8 mouse cellular contexts compared by ENCODE assay signal in the genomic region with DNA sequence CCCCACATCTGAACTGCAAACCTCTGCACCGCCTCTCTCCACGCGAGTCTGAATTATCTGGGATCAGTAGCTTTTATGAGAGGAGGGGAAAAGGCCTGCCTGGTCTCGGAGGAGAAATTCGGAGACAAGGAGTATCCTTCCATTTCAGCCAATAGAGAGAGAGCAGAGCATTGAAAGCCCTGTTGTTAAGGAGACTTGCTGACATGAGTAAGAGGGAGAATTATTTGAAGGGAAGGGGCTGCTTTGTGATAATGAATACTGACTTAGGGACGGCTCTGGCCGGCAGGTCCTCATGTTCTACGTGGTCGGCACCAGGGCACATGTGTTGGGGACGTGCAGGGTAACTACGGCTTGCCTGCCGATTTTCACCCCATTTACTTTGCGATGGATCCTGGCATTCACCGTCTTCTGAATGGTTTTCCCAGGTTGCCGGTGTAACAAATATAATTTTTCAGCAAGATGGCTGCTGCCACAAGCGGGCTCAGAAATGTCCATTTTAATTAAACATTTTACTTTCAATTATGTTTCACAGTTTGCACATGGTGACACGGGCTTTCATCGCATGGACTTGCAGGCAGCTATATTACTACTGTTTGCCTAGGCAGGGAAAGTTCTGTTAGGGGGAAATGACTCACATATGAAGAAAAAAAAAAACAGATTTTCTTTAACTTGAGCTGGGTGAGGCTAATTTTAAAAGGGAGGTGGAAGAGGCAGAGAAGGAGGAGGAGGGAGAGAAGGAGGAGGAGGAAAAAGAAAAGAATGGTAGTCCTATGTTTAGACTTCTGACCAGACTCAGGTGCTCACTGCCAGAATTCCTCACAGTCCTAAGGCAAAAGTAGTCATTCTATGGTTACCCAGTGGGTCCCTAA.
DNase-seq lines count a peak whose midpoint lies in the region; ATAC-seq and TF ChIP-seq lines count a peak whose summit lies in the region.

No protein-coding gene starts in this region.

- ATAC-seq in kidney, embryonic 15.5 days (replicated peaks; ENCODE audit: low FRiP score), result no peak
- ATAC-seq in limb, embryonic 13.5 days (ENCODE audit: low FRiP score, low read depth), result no peak
- no peak for ATAC-seq in intestine, embryonic 15.5 days

- no peak for TF ChIP-seq POLR2A in embryonic fibroblast, embryonic 13.5 days (IDR thresholded peaks at IDR 0.05; ENCODE audit: low read depth, low read length)

- H3K4me2 ChIP-seq in kidney, embryonic 15.5 days, result peak overlapping the region; percentile 19
- peak overlapping the region; percentile 62 for H3K4me2 ChIP-seq in limb, embryonic 13.5 days (replicated peaks)
- no peak overlapping the region for H3K4me2 ChIP-seq in intestine, embryonic 15.5 days (replicated peaks)

- H3K4me3 ChIP-seq in kidney, embryonic 15.5 days (replicated peaks), result no peak overlapping the region
- peak overlapping the region; percentile 17; the same call in 1 of the 2 replicates for H3K4me3 ChIP-seq in embryonic fibroblast, embryonic 13.5 days (ENCODE audit: insufficient read depth, low read length)
- peak overlapping the region; percentile 30 for H3K4me3 ChIP-seq in limb, embryonic 13.5 days
- no peak overlapping the region for H3K4me3 ChIP-seq in intestine, embryonic 15.5 days (replicated peaks)

- TF ChIP-seq CTCF in embryonic fibroblast, embryonic 13.5 days (IDR thresholded peaks at IDR 0.05; ENCODE audit: borderline replicate concordance, insufficient read depth, low read length), result no peak

- no peak overlapping the region for H3K9ac ChIP-seq in kidney, embryonic 15.5 days
- 0 out of 2 replicates have a peak overlapping the region, but pooled peaks have one; percentile 6 for H3K9ac ChIP-seq in limb, embryonic 13.5 days
- H3K9ac ChIP-seq in intestine, embryonic 15.5 days, result no peak overlapping the region

- 61% methylated on average over 18 of the region's 18 CpGs for WGBS in kidney, embryonic 15.5 days
- WGBS in limb, embryonic 13.5 days, result 23% methylated on average over 18 of the region's 18 CpGs
- WGBS in intestine, embryonic 15.5 days, result 72% methylated on average over 18 of the region's 18 CpGs

- no peaks in the 10 kb centered on the region for H3K27me3 ChIP-seq in kidney, embryonic 15.5 days
- peaks cover 33% of the 10 kb centered on the region for H3K27me3 ChIP-seq in limb, embryonic 13.5 days
- no peaks in the 10 kb centered on the region for H3K27me3 ChIP-seq in intestine, embryonic 15.5 days (replicated peaks)

- no peaks in the 10 kb centered on the region for H3K9me3 ChIP-seq in kidney, embryonic 15.5 days (replicated peaks)
- H3K9me3 ChIP-seq in limb, embryonic 13.5 days, result no peaks in the 10 kb centered on the region
- H3K9me3 ChIP-seq in intestine, embryonic 15.5 days, result no peaks in the 10 kb centered on the region

- H3K36me3 ChIP-seq in kidney, embryonic 15.5 days, result no peaks in the 10 kb centered on the region
- no peaks in the 10 kb centered on the region for H3K36me3 ChIP-seq in limb, embryonic 13.5 days
- no peaks in the 10 kb centered on the region for H3K36me3 ChIP-seq in intestine, embryonic 15.5 days

- H3K4me1 ChIP-seq in kidney, embryonic 15.5 days, result peaks cover 16% of the 10 kb centered on the region; the same call in 1 of the 2 replicates
- peaks cover 8% of the 10 kb centered on the region for H3K4me1 ChIP-seq in embryonic fibroblast, embryonic 13.5 days (ENCODE audit: control insufficient read depth, insufficient read depth, low read length)
- peaks cover 12% of the 10 kb centered on the region for H3K4me1 ChIP-seq in limb, embryonic 13.5 days
- no peaks in the 10 kb centered on the region for H3K4me1 ChIP-seq in intestine, embryonic 15.5 days (replicated peaks)

- H3K27ac ChIP-seq in kidney, embryonic 15.5 days, result no peak overlapping the region
- H3K27ac ChIP-seq in embryonic fibroblast, embryonic 13.5 days (ENCODE audit: insufficient read depth, low read length), result peak overlapping the region; percentile 61; the same call in 1 of the 2 replicates
- no peak overlapping the region for H3K27ac ChIP-seq in limb, embryonic 13.5 days
- no peak overlapping the region for H3K27ac ChIP-seq in intestine, embryonic 15.5 days

- DNase-seq in kidney, adult 11 months, result no peak
- peak; percentile 71 for DNase-seq in NIH3T3 (ENCODE audit: low read depth)
- no peak for DNase-seq in ovary, adult 18-20 months (ENCODE audit: low spot score)
- no peak for DNase-seq in frontal cortex, postnatal 36 days (ENCODE audit: low spot score in 2 of 2)

Comparison
In these comparisons a context has a peak if more than half of its experiments do, and no peak if none do; other contexts are left out.
1. H3K4me3 ChIP-seq: peak in embryonic fibroblast, embryonic 13.5 days (single experiment) and limb, embryonic 13.5 days (single experiment); none in kidney, embryonic 15.5 days (single experiment) and intestine, embryonic 15.5 days (single experiment).